9 mouse cellular contexts compared by ENCODE assay signal in genomic region chr2:154583906-154584872, GRCm38 (mm10). TPM values are rescaled to one million over a fixed set of nuclear protein-coding genes. Genes with fewer than 3 reads are reported as not detected.
DNase-seq lines count a peak whose midpoint lies in the region; ATAC-seq and TF ChIP-seq lines count a peak whose summit lies in the region.
"Had no signal": no experiment of that assay in that cellular context is flagged by ENCODE, and none has a peak within 500 bp of the region (broad histone marks: within the 10 kb centered on the region; RNA-seq: fewer than 3 reads in every experiment).

No protein-coding gene starts in this region.

- H3K4me2 ChIP-seq in forebrain, embryonic 12.5 days: no peak overlapping the region
- H3K4me2 ChIP-seq in kidney, embryonic 15.5 days: no peak overlapping the region

- H3K36me3 ChIP-seq in forebrain, embryonic 12.5 days (replicated peaks): no peaks in the 10 kb centered on the region; the same call in 1 of the 2 replicates
- peaks cover 17% of the 10 kb centered on the region for H3K36me3 ChIP-seq in kidney, embryonic 15.5 days

- DNase-seq in lung, postnatal 10 days: peak; percentile 56
- no peak for DNase-seq in lung, adult 2 months
- DNase-seq in layer of hippocampus, adult 9-10 months (ENCODE audit: low spot score): peak; percentile 83
- no peak for DNase-seq in spleen, adult 18-20 months
- DNase-seq in urinary bladder, postnatal 36 days (ENCODE audit: low spot score in 2 of 2): no peak

- 57% methylated on average over 15 of the region's 15 CpGs for WGBS in lung, adult 2 months
- 63% methylated on average over 15 of the region's 15 CpGs for WGBS in forebrain, embryonic 12.5 days
- WGBS in kidney, embryonic 15.5 days: 65% methylated on average over 15 of the region's 15 CpGs

- no peak for TF ChIP-seq CTCF in lung, adult 2 months (IDR thresholded peaks at IDR 0.05; ENCODE audit: insufficient read depth, low read length)

- peak overlapping the region; percentile 68 for H3K27ac ChIP-seq in forebrain, embryonic 12.5 days
- H3K27ac ChIP-seq in kidney, embryonic 15.5 days: no peak overlapping the region

- no peaks in the 10 kb centered on the region for H3K9me3 ChIP-seq in forebrain, embryonic 12.5 days
- no peaks in the 10 kb centered on the region for H3K9me3 ChIP-seq in kidney, embryonic 15.5 days (replicated peaks)

- H3K27me3 ChIP-seq in forebrain, embryonic 12.5 days: 0 out of 2 replicates have a peak, but pooled peaks cover 4% of the 10 kb centered on the region
- H3K27me3 ChIP-seq in kidney, embryonic 15.5 days: no peaks in the 10 kb centered on the region

- ATAC-seq in forebrain, embryonic 12.5 days (ENCODE audit: low FRiP score): peak; percentile 79; the same call in 1 of the 2 replicates
- ATAC-seq in megakaryocyte-erythroid progenitor cell, adult 5-6 weeks (replicated peaks; ENCODE audit: low FRiP score, low TSS enrichment, poor library complexity, severe bottlenecking): peak; percentile 73
- no peak for ATAC-seq in kidney, embryonic 15.5 days (replicated peaks; ENCODE audit: low FRiP score)

- no peak overlapping the region for H3K9ac ChIP-seq in forebrain, embryonic 12.5 days
- H3K9ac ChIP-seq in kidney, embryonic 15.5 days: no peak overlapping the region

- no peaks in the 10 kb centered on the region for H3K4me1 ChIP-seq in lung, adult 2 months (ENCODE audit: control insufficient read depth, insufficient read depth, low read length)
- peaks cover 16% of the 10 kb centered on the region for H3K4me1 ChIP-seq in forebrain, embryonic 12.5 days
- H3K4me1 ChIP-seq in kidney, embryonic 15.5 days: peaks cover 8% of the 10 kb centered on the region; the same call in 1 of the 2 replicates

- H3K4me3 ChIP-seq in lung, adult 2 months (replicated peaks; ENCODE audit: extremely low read depth, low read depth, low read length): no peak overlapping the region
- H3K4me3 ChIP-seq in forebrain, embryonic 12.5 days (replicated peaks): no peak overlapping the region
- no peak overlapping the region for H3K4me3 ChIP-seq in kidney, embryonic 15.5 days (replicated peaks)

- no peak for TF ChIP-seq POLR2A in lung, adult 2 months (IDR thresholded peaks at IDR 0.05; ENCODE audit: borderline replicate concordance, extremely low read depth, low read depth, low read length)

RNA-seq across cellular contexts. Expression of gene E2f1, which starts 14.5 kb away (rescaled TPM):
- 9.8 and 12.6 TPM in 2 replicates for polyA plus RNA-seq in lung, adult 2 months (2012; rRNA removed)
- polyA plus RNA-seq in forebrain, embryonic 12.5 days (2016; fragmentation: Nextera tagmentation; extraction: Ambion mirVana): 29.8 and 33.3 TPM in 2 replicates
- 25.3 and 26.1 TPM in 2 replicates for total RNA-seq in megakaryocyte-erythroid progenitor cell, adult 5-6 weeks (2014; fragmentation: Nextera tagmentation)
- total RNA-seq in megakaryocyte-erythroid progenitor cell, adult 5-6 weeks (2017): 7.0 and 7.8 TPM in 2 replicates
- polyA plus RNA-seq in kidney, embryonic 15.5 days (2015; fragmentation: Nextera tagmentation; extraction: Ambion mirVana): 20.7 and 21.0 TPM in 2 replicates

RNA-seq across cellular contexts. Expression of gene Pxmp4, which starts 19.3 kb away (rescaled TPM):
- polyA plus RNA-seq in lung, adult 2 months (2012; rRNA removed): 40.8 and 41.3 TPM in 2 replicates
- polyA plus RNA-seq in forebrain, embryonic 12.5 days (2016; fragmentation: Nextera tagmentation; extraction: Ambion mirVana): 10.4 and 11.2 TPM in 2 replicates
- 17.3 and 18.1 TPM in 2 replicates for total RNA-seq in megakaryocyte-erythroid progenitor cell, adult 5-6 weeks (2014; fragmentation: Nextera tagmentation)
- 9.1 and 12.4 TPM in 2 replicates for total RNA-seq in megakaryocyte-erythroid progenitor cell, adult 5-6 weeks (2017)
- 27.7 and 29.8 TPM in 2 replicates for polyA plus RNA-seq in kidney, embryonic 15.5 days (2015; fragmentation: Nextera tagmentation; extraction: Ambion mirVana)

RNA-seq across cellular contexts. Expression of gene Necab3, which starts 25.5 kb away (rescaled TPM):
- 1.2 and 1.8 TPM in 2 replicates for polyA plus RNA-seq in lung, adult 2 months (2012; rRNA removed)
- 8.7 and 11.0 TPM in 2 replicates for polyA plus RNA-seq in forebrain, embryonic 12.5 days (2016; fragmentation: Nextera tagmentation; extraction: Ambion mirVana)
- total RNA-seq in megakaryocyte-erythroid progenitor cell, adult 5-6 weeks (2014; fragmentation: Nextera tagmentation): 3.1 and 6.1 TPM in 2 replicates
- total RNA-seq in megakaryocyte-erythroid progenitor cell, adult 5-6 weeks (2017): 0.09 and 1.8 TPM in 2 replicates
- 1.6 and 2.9 TPM in 2 replicates for polyA plus RNA-seq in kidney, embryonic 15.5 days (2015; fragmentation: Nextera tagmentation; extraction: Ambion mirVana)

RNA-seq across cellular contexts. Expression of gene Zfp341, which starts 28.9 kb away (rescaled TPM):
- 5.8 and 6.8 TPM in 2 replicates for polyA plus RNA-seq in lung, adult 2 months (2012; rRNA removed)
- 1.2 and 1.4 TPM in 2 replicates for polyA plus RNA-seq in forebrain, embryonic 12.5 days (2016; fragmentation: Nextera tagmentation; extraction: Ambion mirVana)
- 5.1 and 7.1 TPM in 2 replicates for total RNA-seq in megakaryocyte-erythroid progenitor cell, adult 5-6 weeks (2014; fragmentation: Nextera tagmentation)
- 0.30 and 1.1 TPM in 2 replicates for total RNA-seq in megakaryocyte-erythroid progenitor cell, adult 5-6 weeks (2017)
- polyA plus RNA-seq in kidney, embryonic 15.5 days (2015; fragmentation: Nextera tagmentation; extraction: Ambion mirVana): 0.85 and 1.00 TPM in 2 replicates

RNA-seq across cellular contexts. Expression of gene 4930519P11Rik, which starts 29.0 kb away (rescaled TPM):
- polyA plus RNA-seq in lung, adult 2 months (2012; rRNA removed): 0.53 and 1.4 TPM in 2 replicates
- polyA plus RNA-seq in forebrain, embryonic 12.5 days (2016; fragmentation: Nextera tagmentation; extraction: Ambion mirVana): not detected in 2 replicates
- total RNA-seq in megakaryocyte-erythroid progenitor cell, adult 5-6 weeks (2014; fragmentation: Nextera tagmentation): not detected in 2 replicates
- not detected in 2 replicates for total RNA-seq in megakaryocyte-erythroid progenitor cell, adult 5-6 weeks (2017)
- 0.62 TPM in 1 of 2 replicates, not detected in the other for polyA plus RNA-seq in kidney, embryonic 15.5 days (2015; fragmentation: Nextera tagmentation; extraction: Ambion mirVana)
- polyA plus RNA-seq: large intestine, adult 2 months had no signal

Comparison
In these comparisons a context has a peak if more than half of its experiments do, and no peak if none do; other contexts are left out.
1. DNase-seq: peak in lung, postnatal 10 days (single experiment) and layer of hippocampus, adult 9-10 months (single experiment); none in lung, adult 2 months (single experiment), spleen, adult 18-20 months (0 of 2) and urinary bladder, postnatal 36 days (0 of 2).